Mouse (Mus musculus) mesoderm, embryonic 11.5 days (tissue): ENCODE results near the gene Gm21293.
"Not testable (repeated sequence)": the region's sequence is repeated elsewhere in the genome, so short reads cannot be mapped to it uniquely, and the experiment has no call there.

Source experiments
- DNase-seq: peaks from one replicate; pipeline ENCODE4 v3.0.0-alpha.2; 2012; ENCODE audit warnings: low read depth, low spot score

The Gm21293 gene

DNA sequence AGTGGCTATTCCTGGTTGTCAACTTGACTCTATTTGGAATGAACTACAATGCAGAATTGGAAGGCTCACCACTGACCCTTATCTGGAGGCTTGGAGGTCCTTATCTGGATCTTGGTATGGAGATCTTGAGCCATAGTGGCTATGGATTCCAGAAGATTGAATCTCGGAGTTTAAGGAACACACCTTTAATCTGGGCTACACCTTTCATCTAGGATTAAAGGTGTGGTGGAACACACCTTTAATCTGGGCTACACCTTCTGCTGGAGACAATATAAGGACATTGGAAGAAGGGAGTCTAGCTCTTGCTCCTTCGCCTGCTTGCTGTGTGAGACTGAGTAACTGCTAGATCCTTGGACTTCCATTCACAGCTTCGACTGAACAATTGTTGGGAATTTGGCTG lies at the start of gene Gm21293:
Gene Gm21293 (plus strand): TSS at position 301 of the 400 bp plus-strand sequence.
- not testable (repeated sequence) for DNase-seq

DNA sequence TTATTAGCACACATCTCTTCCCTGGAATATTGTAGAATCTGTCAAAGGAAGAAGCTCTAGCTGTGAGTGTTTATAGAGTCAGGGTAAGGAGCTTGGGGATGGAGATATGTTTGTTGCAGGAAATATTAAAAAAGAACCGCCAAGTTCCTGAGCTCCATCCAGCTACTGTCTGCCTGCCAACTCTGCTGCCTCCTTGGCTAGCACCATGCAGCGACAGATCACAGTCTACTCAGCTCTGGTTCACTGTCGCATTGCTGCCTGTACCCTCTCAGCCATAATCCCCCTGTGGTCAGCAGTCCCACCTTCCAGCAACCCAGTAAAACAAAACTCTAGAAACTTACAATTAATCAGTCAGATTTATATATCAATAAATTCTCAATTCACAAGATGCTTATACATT lies 32.7 kb upstream of the Gm21293 start:
- DNase-seq, result no peak

DNA sequence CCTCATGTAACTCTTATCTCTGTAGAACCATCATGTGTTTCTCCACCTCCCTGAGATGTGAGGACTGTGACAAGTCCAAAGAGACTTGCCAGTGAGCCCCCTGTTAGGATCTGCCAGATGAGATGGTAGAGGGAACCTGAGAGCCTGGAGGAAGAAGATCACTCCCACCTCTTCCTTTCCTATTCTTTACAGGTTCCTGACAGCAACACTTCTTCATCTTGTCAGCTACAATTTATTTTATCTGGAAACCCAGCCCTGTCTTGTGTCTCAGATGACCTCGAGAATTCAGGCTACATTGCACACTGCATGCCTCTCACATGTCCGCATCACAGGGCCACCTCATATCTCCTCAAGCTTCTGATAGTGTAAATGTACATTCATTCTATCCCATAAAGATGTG lies 24.5 kb upstream of the Gm21293 start:
- DNase-seq, result no peak

DNA sequence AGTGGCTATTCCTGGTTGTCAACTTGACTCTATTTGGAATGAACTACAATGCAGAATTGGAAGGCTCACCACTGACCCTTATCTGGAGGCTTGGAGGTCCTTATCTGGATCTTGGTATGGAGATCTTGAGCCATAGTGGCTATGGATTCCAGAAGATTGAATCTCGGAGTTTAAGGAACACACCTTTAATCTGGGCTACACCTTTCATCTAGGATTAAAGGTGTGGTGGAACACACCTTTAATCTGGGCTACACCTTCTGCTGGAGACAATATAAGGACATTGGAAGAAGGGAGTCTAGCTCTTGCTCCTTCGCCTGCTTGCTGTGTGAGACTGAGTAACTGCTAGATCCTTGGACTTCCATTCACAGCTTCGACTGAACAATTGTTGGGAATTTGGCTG lies 8.4 kb downstream of the Gm21293 start, which contains the start of gene Gm6763:
Gene Gm6763 (plus strand): TSS at position 301 of the 400 bp plus-strand sequence.
- not testable (repeated sequence) for DNase-seq

DNA sequence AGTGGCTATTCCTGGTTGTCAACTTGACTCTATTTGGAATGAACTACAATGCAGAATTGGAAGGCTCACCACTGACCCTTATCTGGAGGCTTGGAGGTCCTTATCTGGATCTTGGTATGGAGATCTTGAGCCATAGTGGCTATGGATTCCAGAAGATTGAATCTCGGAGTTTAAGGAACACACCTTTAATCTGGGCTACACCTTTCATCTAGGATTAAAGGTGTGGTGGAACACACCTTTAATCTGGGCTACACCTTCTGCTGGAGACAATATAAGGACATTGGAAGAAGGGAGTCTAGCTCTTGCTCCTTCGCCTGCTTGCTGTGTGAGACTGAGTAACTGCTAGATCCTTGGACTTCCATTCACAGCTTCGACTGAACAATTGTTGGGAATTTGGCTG lies 16.9 kb downstream of the Gm21293 start, which contains the start of gene Gm8764:
Gene Gm8764 (plus strand): TSS at position 301 of the 400 bp plus-strand sequence.
- not testable (repeated sequence) for DNase-seq

DNA sequence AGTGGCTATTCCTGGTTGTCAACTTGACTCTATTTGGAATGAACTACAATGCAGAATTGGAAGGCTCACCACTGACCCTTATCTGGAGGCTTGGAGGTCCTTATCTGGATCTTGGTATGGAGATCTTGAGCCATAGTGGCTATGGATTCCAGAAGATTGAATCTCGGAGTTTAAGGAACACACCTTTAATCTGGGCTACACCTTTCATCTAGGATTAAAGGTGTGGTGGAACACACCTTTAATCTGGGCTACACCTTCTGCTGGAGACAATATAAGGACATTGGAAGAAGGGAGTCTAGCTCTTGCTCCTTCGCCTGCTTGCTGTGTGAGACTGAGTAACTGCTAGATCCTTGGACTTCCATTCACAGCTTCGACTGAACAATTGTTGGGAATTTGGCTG lies 25.4 kb downstream of the Gm21293 start, which contains the start of gene Gm21304:
Gene Gm21304 (plus strand): TSS at position 301 of the 400 bp plus-strand sequence.
- DNase-seq, result not testable (repeated sequence)

DNA sequence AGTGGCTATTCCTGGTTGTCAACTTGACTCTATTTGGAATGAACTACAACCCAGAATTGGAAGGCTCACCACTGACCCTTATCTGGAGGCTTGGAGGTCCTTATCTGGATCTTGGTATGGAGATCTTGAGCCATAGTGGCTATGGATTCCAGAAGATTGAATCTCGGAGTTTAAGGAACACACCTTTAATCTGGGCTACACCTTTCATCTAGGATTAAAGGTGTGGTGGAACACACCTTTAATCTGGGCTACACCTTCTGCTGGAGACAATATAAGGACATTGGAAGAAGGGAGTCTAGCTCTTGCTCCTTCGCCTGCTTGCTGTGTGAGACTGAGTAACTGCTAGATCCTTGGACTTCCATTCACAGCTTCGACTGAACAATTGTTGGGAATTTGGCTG lies 33.9 kb downstream of the Gm21293 start, which contains the start of gene Gm21312:
Gene Gm21312 (plus strand): TSS at position 301 of the 400 bp plus-strand sequence.
- not testable (repeated sequence) for DNase-seq

DNA sequence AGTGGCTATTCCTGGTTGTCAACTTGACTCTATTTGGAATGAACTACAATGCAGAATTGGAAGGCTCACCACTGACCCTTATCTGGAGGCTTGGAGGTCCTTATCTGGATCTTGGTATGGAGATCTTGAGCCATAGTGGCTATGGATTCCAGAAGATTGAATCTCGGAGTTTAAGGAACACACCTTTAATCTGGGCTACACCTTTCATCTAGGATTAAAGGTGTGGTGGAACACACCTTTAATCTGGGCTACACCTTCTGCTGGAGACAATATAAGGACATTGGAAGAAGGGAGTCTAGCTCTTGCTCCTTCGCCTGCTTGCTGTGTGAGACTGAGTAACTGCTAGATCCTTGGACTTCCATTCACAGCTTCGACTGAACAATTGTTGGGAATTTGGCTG lies 42.4 kb downstream of the Gm21293 start, which contains the start of gene Gm20765:
Gene Gm20765 (plus strand): TSS at position 301 of the 400 bp plus-strand sequence.
- not testable (repeated sequence) for DNase-seq

DNA sequence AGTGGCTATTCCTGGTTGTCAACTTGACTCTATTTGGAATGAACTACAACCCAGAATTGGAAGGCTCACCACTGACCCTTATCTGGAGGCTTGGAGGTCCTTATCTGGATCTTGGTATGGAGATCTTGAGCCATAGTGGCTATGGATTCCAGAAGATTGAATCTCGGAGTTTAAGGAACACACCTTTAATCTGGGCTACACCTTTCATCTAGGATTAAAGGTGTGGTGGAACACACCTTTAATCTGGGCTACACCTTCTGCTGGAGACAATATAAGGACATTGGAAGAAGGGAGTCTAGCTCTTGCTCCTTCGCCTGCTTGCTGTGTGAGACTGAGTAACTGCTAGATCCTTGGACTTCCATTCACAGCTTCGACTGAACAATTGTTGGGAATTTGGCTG lies 51.0 kb downstream of the Gm21293 start, which contains the start of gene Gm4340:
Gene Gm4340 (plus strand): TSS at position 301 of the 400 bp plus-strand sequence.
- not testable (repeated sequence) for DNase-seq
